Mouse (Mus musculus) neural tube, embryonic 11.5 days (tissue): ENCODE results near the gene Smarcd3. TPM values are rescaled to one million over a fixed set of nuclear protein-coding genes. Genes with fewer than 3 reads are reported as not detected.

Source experiments
- ATAC-seq: fragments of 200-750 bp; cut with Nextera tagmentation; 2 replicates; pipeline ENCODE4 v1.8.0; 2017; ENCODE audit warnings: moderate number of reproducible peaks, mild to moderate bottlenecking, moderate TSS enrichment, moderate library complexity; ENCODE audit not compliant: insufficient read depth, low FRiP score, low TSS enrichment
- DNase-seq: peaks from one replicate; pipeline ENCODE4 v3.0.0-alpha.2; 2015; ENCODE audit warnings: low spot score
- H3K27ac ChIP-seq: fragments of 300-500 bp; sonication (generic); 2 replicates; pipeline ENCODE4 v1.5.1; 2014; ENCODE audit warnings: low read depth, mild to moderate bottlenecking, low read length
- H3K27me3 ChIP-seq: fragments of 300-500 bp; sonication (generic); 2 replicates; pipeline ENCODE4 v1.6.1; 2014; ENCODE audit warnings: mild to moderate bottlenecking, low read length, mixed read lengths; ENCODE audit not compliant: control insufficient read depth, insufficient read depth
- H3K36me3 ChIP-seq: fragments of 300-500 bp; sonication (generic); 2 replicates; pipeline ENCODE4 v1.6.1; 2014; ENCODE audit warnings: mild to moderate bottlenecking, low read length, moderate library complexity, mixed read lengths; ENCODE audit not compliant: control insufficient read depth, insufficient read depth
- H3K4me1 ChIP-seq: fragments of 300-500 bp; sonication (generic); 2 replicates; pipeline ENCODE4 v1.6.1; 2014; ENCODE audit warnings: low read length, mixed read lengths; ENCODE audit not compliant: control insufficient read depth, insufficient read depth
- H3K4me2 ChIP-seq: fragments of 300-500 bp; sonication (generic); 2 replicates; pipeline ENCODE4 v1.6.1; 2014; ENCODE audit warnings: low read depth, mild to moderate bottlenecking, moderate library complexity
- H3K4me3 ChIP-seq: fragments of 300-500 bp; sonication (generic); 2 replicates; pipeline ENCODE4 v1.5.1; 2014; ENCODE audit warnings: low read depth, low read length
- H3K9ac ChIP-seq: fragments of 300-500 bp; sonication (generic); 2 replicates; pipeline ENCODE4 v1.6.1; 2014; ENCODE audit warnings: mild to moderate bottlenecking, low read length
- H3K9me3 ChIP-seq: fragments of 300-500 bp; sonication (generic); 2 replicates; pipeline ENCODE4 v1.6.1; 2016; ENCODE audit warnings: low read length; ENCODE audit not compliant: control insufficient read depth
- WGBS: fragments of 180-500 bp; shearing (Covaris S2); extraction: QIAGEN DNeasy Blood & Tissue Kit; methylation state at CpG from one replicate; pipeline ENCODE4 v1.1.7; 2014; 5-methylcytosine and 5-hydroxymethylcytosine counted together
- polyA plus RNA-seq: library from polyadenylated mRNA; unstranded; fragments of >200 nt; fragmentation: Nextera tagmentation; extraction: Ambion mirVana; gene quantifications from 2 replicates; pipeline ENCODE4 v1.2.1, GENCODE M21; 2014

The Smarcd3 gene
- polyA plus RNA-seq, 1 experiment from 2014 or later = 49.3 TPM

GRCm38 (mm10) chr5:24591796-24592470 is 32.3 kb downstream of the Smarcd3 start:
- Histone ChIP-seq H3K9ac (no peak overlapping the region), H3K36me3 (peaks cover 2% of the 10 kb centered on the region), H3K4me1 (peaks cover 22% of the 10 kb centered on the region), H3K9me3 (no peaks in the 10 kb centered on the region), H3K4me3 (no peak overlapping the region), H3K27ac (no peak overlapping the region), H3K27me3 (no peaks in the 10 kb centered on the region), H3K4me2 (no peak overlapping the region)
- ATAC-seq (no peak), DNase-seq (no peak)
- WGBS = 43% methylated on average over 24 of the region's 24 CpGs

GRCm38 (mm10) chr5:24591268-24591721 is 32.9 kb downstream of the Smarcd3 start:
- Histone ChIP-seq H3K4me2 (no peak overlapping the region), H3K9ac (peak overlapping the region; percentile 29; the same call in 1 of the 2 replicates), H3K9me3 (no peaks in the 10 kb centered on the region), H3K4me3 (no peak overlapping the region), H3K27ac (no peak overlapping the region), H3K4me1 (peaks cover 17% of the 10 kb centered on the region), H3K36me3 (peaks cover 2% of the 10 kb centered on the region), H3K27me3 (no peaks in the 10 kb centered on the region)
- ATAC-seq (no peak), DNase-seq (peak; percentile 40)
- WGBS = 20% methylated on average over 23 of the region's 23 CpGs

- DNase-seq (no peak), ATAC-seq (no peak)
- Histone ChIP-seq H3K9me3 (no peaks in the 10 kb centered on the region), H3K27ac (no peak overlapping the region), H3K27me3 (no peaks in the 10 kb centered on the region), H3K4me2 (no peak overlapping the region), H3K9ac (no peak overlapping the region), H3K4me3 (no peak overlapping the region), H3K4me1 (peaks cover 9% of the 10 kb centered on the region), H3K36me3 (peaks cover 2% of the 10 kb centered on the region)
- WGBS = 89% methylated on average over 20 of the region's 20 CpGs
Measured at GRCm38 (mm10) chr5:24589511-24590500, 34.4 kb downstream of the Smarcd3 start.

GRCm38 (mm10) chr5:24587200-24587577 is 37.0 kb downstream of the Smarcd3 start:
- H3K36me3 ChIP-seq = no peaks in the 10 kb centered on the region; the same call in 1 of the 2 replicates
- H3K4me2 ChIP-seq = peak overlapping the region; percentile 55
- H3K27me3 ChIP-seq = no peaks in the 10 kb centered on the region
- peak overlapping the region; percentile 81 for H3K9ac ChIP-seq
- no peak overlapping the region for H3K27ac ChIP-seq
- H3K4me3 ChIP-seq = peak overlapping the region; percentile 83
- ATAC-seq (no peak), DNase-seq (no peak)
- 43% methylated on average over 4 of the region's 4 CpGs for WGBS
- peaks cover 9% of the 10 kb centered on the region for H3K4me1 ChIP-seq
- H3K9me3 ChIP-seq = no peaks in the 10 kb centered on the region

GRCm38 (mm10) chr5:24586547-24587199 is 37.5 kb downstream of the Smarcd3 start, which contains the start of gene Chpf2:
Gene Chpf2, plus strand, starts transcription at chr5:24586741.
- DNase-seq (peak; percentile 86), ATAC-seq (peak; percentile 92)
- Histone ChIP-seq H3K36me3 (no peaks in the 10 kb centered on the region; the same call in 1 of the 2 replicates), H3K27me3 (no peaks in the 10 kb centered on the region), H3K9me3 (no peaks in the 10 kb centered on the region), H3K9ac (peak within 1 kb of the TSS; percentile 81), H3K4me2 (peak within 1 kb of the TSS; percentile 55), H3K4me3 (peak within 1 kb of the TSS; percentile 83), H3K4me1 (peaks cover 9% of the 10 kb centered on the region), H3K27ac (0 out of 2 replicates have a peak within 1 kb of the TSS, but pooled peaks have one; percentile 27)
- under 1% methylated on average over 43 of the region's 43 CpGs for WGBS

- no peak for DNase-seq
Measured at GRCm38 (mm10) chr5:24586106-24586505, 38.1 kb downstream of the Smarcd3 start.

GRCm38 (mm10) chr5:24578109-24578963 is 45.9 kb downstream of the Smarcd3 start:
- Histone ChIP-seq H3K27ac (no peak overlapping the region), H3K4me1 (peaks cover 3% of the 10 kb centered on the region; the same call in 1 of the 2 replicates), H3K4me2 (peak overlapping the region; percentile 74), H3K9me3 (no peaks in the 10 kb centered on the region), H3K9ac (no peak overlapping the region; the same call in 1 of the 2 replicates), H3K36me3 (peaks cover 6% of the 10 kb centered on the region), H3K27me3 (no peaks in the 10 kb centered on the region), H3K4me3 (peak overlapping the region; percentile 80)
- WGBS = 70% methylated on average over 6 of the region's 6 CpGs
- ATAC-seq (no peak), DNase-seq (no peak)

More at GRCm38 (mm10) chr5:24586106-24586505, 38.1 kb downstream of the Smarcd3 start:
- Histone ChIP-seq H3K36me3 (no peaks in the 10 kb centered on the region), H3K4me2 (peak overlapping the region; percentile 55), H3K9ac (peak overlapping the region; percentile 81), H3K4me1 (peaks cover 7% of the 10 kb centered on the region), H3K4me3 (peak overlapping the region; percentile 83), H3K27ac (no peak overlapping the region), H3K27me3 (no peaks in the 10 kb centered on the region), H3K9me3 (no peaks in the 10 kb centered on the region)
- no peak for ATAC-seq
- 10% methylated on average over 8 of the region's 8 CpGs for WGBS
